Mouse (Mus musculus) macrophage (primary cell): Measurements from ENCODE around the gene Kcnv2. TPM values are rescaled to one million over a fixed set of nuclear protein-coding genes. Genes with fewer than 3 reads are reported as not detected.

ENCODE experiments used
- H3K27ac ChIP-seq: fragments of 350-480 bp; formaldehyde crosslinking; 2 replicates; pipeline ENCODE4 v1.9.0; 2021
- H3K36me3 ChIP-seq: fragments of 350-480 bp; formaldehyde crosslinking; 2 replicates; pipeline ENCODE4 v1.9.0; 2021; ENCODE audit errors: inconsistent target
- H3K4me3 ChIP-seq: fragments of 350-480 bp; formaldehyde crosslinking; 2 replicates; pipeline ENCODE4 v1.9.0; 2021; ENCODE audit errors: inconsistent target
- H3K79me2 ChIP-seq: fragments of 350-480 bp; formaldehyde crosslinking; 2 replicates; pipeline ENCODE4 v1.9.0; 2021; ENCODE audit errors: inconsistent target
- WGBS: methylation state at CpG from one replicate; pipeline ENCODE4 v1.1.7; 2026; ENCODE audit warnings: inconsistent platforms; ENCODE audit not compliant: missing documents; 5-methylcytosine and 5-hydroxymethylcytosine counted together
- polyA plus RNA-seq: library from polyadenylated mRNA; stranded (reverse); fragments of 250-400 nt; gene quantifications from 3 replicates; pipeline ENCODE4 v1.2.4, GENCODE M21; 2018; ENCODE audit warnings: inconsistent platforms
- total RNA-seq, 78 experiments: library from RNA; depleted of rRNA; stranded (reverse); fragments of 250-400 nt; gene quantifications; 1 replicate in 9 of 78; 2 replicates in 24 of 78; 3 replicates in 43 of 78; 4 replicates in 2 of 78; pipeline ENCODE4 v1.2.4; 2018; ENCODE audit warnings: inconsistent platforms in 56 of 78

Gene Kcnv2
- total RNA-seq (2018; cell fraction: chromatin; rRNA removed), result not detected
- total RNA-seq (2018; cell fraction: cytosol; rRNA removed), result not detected
- not detected for total RNA-seq (2018; cell fraction: nucleus; rRNA removed)
- polyA plus RNA-seq, result not detected in 3 replicates

DNA sequence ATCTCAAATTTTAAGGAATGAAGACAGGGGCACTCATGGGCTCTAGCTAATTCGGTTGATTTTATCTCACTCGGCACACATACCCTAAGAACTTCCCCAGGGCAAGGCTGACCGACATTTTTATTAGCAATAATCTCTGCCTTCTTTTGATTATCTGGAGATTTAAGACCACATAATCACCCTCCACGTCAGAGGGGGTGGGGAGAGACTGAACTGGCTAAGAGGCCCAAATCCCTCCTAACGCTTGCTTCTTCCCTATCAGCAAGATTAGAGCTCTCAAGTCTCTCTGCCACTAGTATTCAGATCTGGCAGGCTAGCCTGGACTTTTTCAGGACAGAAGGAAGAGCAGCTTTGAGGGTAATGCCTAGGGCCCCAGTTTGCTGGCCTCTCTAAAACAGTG, at the start of gene Kcnv2:
TSS of gene Kcnv2 (plus strand) at position 308 of the 400 bp plus-strand sequence.
- H3K79me2 ChIP-seq, result no peaks in the 10 kb centered on the region
- no peak within 1 kb of the TSS for H3K27ac ChIP-seq
- H3K36me3 ChIP-seq, result no peaks in the 10 kb centered on the region
- 79% methylated on average over 5 of the region's 5 CpGs for WGBS
- no peak within 1 kb of the TSS for H3K4me3 ChIP-seq

DNA sequence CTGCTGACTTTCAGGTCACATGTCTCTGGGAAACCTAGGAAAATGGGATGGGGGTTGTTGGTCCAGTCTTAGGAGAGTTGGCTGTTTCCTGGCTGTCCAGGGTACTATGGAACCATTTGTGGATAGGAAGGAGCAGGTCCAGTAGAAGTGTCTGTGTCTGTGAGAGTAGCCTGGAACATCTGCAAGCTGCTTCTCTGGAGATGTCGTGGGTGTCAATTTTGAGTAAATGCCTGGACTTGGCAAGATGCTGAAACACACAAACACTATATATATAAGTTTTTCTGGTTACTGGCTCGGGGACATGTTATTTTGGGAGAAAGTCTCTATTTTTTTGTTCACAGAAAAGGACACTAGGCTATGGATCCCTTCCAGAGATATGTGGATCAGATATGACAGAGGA, 49.0 kb upstream of the Kcnv2 start:
- no peak overlapping the region for H3K27ac ChIP-seq
- H3K4me3 ChIP-seq, result no peak overlapping the region
- 80% methylated on average over 2 of the region's 2 CpGs for WGBS
- H3K79me2 ChIP-seq, result no peaks in the 10 kb centered on the region
- no peaks in the 10 kb centered on the region for H3K36me3 ChIP-seq

DNA sequence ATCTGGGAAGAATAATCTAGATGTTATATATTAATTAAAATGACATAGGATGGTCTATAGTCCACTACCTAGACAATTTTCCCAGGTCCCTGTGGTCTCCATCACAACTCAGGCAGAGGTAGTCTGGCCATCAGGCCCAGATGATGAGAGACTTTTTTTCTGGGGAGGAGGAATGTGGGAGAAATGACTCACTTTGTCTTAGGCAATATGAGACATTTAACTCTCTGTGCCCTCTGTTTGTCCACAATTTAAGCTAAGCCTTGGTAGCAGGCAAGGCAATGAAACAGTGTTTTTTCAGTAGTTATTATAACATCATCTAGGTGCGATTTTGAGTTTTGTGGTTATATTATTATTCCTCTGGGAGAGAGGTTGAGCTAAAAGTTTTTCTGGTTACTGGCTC, 48.0 kb upstream of the Kcnv2 start:
- H3K4me3 ChIP-seq, result no peak overlapping the region
- no peak overlapping the region for H3K27ac ChIP-seq
- whole genome bisulfite sequencing, result 88% methylated on average over 1 of the region's 1 CpGs
- no peaks in the 10 kb centered on the region for H3K79me2 ChIP-seq
- no peaks in the 10 kb centered on the region for H3K36me3 ChIP-seq

DNA sequence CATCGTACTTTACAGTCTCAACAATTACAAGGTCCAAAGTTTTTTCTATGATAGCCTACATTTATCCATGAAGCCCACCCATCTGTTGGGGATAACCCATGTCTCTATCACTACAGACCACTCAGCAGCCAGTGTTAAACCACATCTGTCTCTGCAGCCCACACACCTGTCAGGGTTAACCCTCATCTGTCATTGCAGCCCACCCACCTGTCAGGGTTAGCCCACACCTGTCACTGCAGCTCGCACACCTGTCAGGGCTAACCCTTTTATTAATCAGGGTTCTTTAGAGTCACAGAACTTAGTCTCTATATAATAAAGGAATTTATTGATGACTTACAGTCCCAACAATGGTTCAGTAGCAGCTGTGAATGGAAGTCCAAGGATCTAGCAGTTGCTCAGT, 43.2 kb upstream of the Kcnv2 start:
- Histone ChIP-seq H3K27ac (no peak overlapping the region), H3K36me3 (no peaks in the 10 kb centered on the region), H3K4me3 (no peak overlapping the region), H3K79me2 (no peaks in the 10 kb centered on the region)
- WGBS, result 89% methylated on average over 2 of the region's 2 CpGs

DNA sequence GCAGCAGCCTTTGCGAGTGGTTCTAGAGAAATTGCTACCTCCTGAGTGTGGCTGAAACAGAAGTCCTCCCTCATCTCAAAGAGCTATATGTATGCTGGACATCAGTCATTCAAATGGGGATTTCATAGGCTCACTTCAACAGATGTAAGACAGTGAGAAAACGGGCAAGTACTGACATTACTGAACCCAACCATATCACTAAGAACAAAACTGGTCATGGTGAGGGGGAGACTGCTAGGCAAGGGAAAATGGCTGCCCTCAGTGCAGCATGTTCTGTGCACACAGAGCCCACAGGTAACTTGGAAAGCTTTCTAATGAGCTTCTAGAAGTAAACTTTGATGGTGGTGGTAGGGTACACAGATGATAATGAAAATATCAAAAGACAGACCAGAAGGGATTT, 12.3 kb upstream of the Kcnv2 start:
- Histone ChIP-seq H3K36me3 (no peaks in the 10 kb centered on the region), H3K4me3 (no peak overlapping the region), H3K27ac (no peak overlapping the region), H3K79me2 (no peaks in the 10 kb centered on the region)
- 100% methylated on average over 2 of the region's 2 CpGs for WGBS

DNA sequence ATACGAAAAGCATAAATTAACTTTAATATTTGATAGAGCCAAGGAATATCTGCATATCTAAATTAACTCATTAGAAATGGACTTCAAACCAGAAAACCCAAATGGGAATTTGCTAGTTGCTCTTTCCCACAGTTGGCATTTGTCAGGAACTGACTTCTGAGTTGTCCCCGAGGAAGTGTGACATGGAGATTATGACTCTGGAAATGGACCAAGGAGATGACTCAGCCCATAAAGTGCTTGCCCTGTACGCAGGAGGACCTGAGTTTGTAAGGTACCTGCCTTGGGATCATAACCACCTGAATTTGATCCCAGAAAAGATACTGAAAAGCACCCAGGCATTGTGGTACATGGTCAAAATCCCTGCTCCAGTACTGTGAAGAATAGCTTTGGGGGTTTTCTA, 11.1 kb upstream of the Kcnv2 start:
- 85% methylated on average over 3 of the region's 3 CpGs for WGBS
- no peak overlapping the region for H3K27ac ChIP-seq
- H3K36me3 ChIP-seq, result no peaks in the 10 kb centered on the region
- H3K79me2 ChIP-seq, result no peaks in the 10 kb centered on the region
- no peak overlapping the region for H3K4me3 ChIP-seq

DNA sequence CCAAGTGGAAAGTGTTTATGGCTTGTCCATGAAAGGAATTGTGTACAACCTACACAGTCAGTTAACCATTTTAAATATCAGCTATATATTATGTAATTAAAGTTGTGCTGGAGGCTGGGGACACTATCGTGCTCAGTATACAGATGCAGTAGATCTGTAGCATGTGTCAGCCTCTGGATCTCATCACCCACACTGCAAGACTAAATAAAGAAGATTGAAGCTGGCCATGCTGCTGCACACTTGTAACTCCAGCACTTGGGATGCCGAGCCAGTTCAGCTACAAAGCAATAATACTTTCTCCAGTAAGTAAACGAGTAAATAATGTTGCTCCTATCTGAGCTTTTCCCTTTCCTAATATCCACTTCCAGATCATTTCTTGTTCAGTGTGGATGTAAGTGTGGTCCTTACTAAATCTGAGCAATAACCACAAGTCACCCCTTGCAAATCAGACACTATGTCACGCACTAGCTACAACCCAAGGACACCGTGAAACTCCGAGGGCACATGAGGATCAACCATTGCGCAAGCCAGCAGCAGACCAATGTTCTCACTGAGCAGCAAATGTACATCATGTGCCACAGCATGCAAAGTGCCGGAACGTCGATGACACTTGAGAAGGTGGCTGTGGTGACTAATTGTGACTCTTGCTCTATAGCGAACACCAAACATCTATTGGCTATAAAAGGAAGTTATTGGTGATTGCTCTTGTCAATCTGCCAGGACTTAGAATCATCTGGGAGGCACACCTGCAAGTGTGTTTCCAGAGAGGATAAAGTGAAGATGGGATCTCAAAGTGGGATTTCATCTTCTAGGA, 9.9 kb upstream of the Kcnv2 start:
- H3K79me2 ChIP-seq, result no peaks in the 10 kb centered on the region

DNA sequence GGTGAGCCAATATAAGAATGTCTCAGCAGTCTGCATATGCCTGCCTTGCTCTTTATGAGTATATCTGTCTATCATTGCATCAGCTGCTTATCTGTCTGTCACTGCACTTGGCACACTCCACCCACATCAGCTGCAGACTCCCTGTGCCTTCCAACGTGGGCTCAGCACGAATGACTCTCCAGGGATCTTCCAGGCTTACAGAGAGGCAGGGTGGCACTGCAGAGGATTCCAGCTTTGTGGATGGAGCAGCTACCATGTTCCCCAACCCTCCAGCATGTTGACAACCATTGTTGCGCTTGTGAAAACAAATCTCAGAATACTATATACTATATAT, 9.3 kb upstream of the Kcnv2 start:
- Histone ChIP-seq H3K4me3 (no peak overlapping the region), H3K27ac (no peak overlapping the region), H3K79me2 (no peaks in the 10 kb centered on the region), H3K36me3 (no peaks in the 10 kb centered on the region)
- WGBS, result 78% methylated on average over 3 of the region's 3 CpGs

More for the DNA sequence above, 9.9 kb upstream of the Kcnv2 start:
- Histone ChIP-seq H3K4me3 (no peak overlapping the region), H3K27ac (no peak overlapping the region), H3K36me3 (no peaks in the 10 kb centered on the region)
- WGBS, result 80% methylated on average over 11 of the region's 11 CpGs

DNA sequence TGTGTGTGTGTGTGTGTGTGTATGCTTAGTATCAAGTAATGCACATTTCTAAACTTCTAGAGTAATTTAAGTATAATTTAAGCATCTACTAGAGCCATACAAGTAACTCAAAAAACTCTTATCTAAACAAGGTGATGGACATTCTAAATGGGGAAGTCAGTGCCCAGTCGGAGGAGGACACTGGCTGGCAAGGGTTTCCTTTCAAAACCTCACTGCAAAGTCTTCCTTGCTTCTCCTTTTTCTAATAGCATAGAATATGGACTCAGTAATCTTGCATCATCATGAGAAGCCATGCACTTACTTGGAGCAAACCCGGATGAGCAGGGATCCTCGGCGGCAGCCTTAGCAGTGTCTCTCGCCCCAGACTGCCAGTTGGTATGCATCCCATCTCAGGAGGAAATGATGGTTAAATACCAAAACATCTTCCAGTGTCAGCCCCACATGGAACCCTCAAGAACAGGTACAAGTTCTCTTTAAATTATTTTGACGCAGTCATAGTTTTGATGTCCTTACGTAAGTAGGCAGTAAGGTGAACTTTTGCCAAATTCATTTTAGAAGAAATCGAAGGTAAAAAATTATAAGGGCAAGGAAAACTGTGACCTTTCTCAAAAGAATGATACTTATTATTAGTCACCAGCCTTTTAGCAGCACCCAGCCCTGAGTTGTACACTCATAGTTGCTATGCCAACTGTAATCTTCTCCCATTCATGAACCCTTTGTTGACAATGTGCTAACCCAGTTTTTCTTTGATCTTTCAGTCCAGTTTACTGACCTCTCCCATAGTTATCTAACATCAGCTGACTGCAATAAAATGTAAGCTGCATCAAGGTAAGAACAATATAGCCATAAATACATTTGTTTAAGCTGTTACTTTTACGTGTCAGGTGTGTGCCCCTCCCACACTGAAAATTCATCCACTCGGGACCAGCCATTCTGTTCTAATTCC, 5.8 kb upstream of the Kcnv2 start:
- Histone ChIP-seq H3K27ac (no peak overlapping the region), H3K36me3 (no peaks in the 10 kb centered on the region), H3K79me2 (no peaks in the 10 kb centered on the region), H3K4me3 (no peak overlapping the region)
- 43% methylated on average over 10 of the region's 10 CpGs for WGBS

DNA sequence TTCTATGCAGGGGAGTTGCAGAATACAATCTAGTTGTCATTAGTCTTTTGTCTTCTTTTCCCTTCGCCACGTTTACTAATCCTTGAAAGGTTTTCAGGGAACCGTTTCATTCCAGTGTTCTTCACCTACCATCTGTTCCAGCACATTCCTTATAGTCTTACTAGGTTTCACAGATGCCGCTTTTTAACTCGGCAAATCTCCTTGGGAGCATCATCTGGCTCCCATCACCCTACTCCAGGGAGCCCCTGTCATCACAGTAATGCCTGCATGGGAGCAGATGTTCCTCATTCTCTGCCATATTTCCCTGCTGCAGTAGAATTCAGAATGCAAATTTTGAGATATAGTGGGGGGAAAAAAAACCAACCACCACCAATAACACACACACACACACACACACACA, 5.1 kb upstream of the Kcnv2 start:
- H3K79me2 ChIP-seq, result no peaks in the 10 kb centered on the region
- H3K36me3 ChIP-seq, result no peaks in the 10 kb centered on the region
- H3K27ac ChIP-seq, result no peak overlapping the region
- no peak overlapping the region for H3K4me3 ChIP-seq
- 96% methylated on average over 5 of the region's 5 CpGs for WGBS

DNA sequence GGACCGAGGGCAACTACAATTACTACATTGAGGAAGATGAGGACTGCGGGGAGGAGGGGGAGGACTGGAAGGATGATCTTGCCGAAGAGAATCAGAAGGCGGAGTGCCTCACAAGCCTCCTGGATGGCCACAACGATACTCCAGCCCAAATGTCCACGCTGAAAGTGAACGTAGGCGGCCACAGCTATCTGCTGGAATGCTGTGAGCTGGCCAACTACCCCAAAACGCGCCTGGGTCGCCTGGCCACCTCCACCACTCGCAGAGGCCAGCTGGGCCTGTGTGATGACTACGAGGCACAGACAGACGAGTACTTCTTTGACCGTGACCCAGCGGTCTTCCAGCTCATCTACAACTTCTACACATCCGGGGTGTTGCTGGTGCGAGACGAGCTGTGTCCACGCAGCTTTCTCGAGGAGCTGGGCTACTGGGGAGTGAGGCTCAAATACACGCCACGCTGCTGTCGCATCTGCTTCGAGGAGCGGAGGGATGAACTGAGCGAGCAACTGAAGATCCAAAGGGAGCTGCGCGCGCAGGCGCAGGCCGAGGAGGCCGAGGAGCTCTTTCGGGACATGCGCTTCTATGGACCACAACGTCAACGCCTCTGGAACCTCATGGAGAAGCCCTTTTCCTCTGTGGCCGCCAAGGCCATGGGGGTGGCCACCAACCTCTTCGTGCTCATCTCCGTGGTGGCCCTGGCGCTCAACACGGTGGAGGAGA, 681 bp downstream of the Kcnv2 start:
- Histone ChIP-seq H3K36me3 (no peaks in the 10 kb centered on the region), H3K79me2 (no peaks in the 10 kb centered on the region), H3K27ac (no peak overlapping the region), H3K4me3 (no peak overlapping the region)
- WGBS, result 94% methylated on average over 42 of the region's 42 CpGs

DNA sequence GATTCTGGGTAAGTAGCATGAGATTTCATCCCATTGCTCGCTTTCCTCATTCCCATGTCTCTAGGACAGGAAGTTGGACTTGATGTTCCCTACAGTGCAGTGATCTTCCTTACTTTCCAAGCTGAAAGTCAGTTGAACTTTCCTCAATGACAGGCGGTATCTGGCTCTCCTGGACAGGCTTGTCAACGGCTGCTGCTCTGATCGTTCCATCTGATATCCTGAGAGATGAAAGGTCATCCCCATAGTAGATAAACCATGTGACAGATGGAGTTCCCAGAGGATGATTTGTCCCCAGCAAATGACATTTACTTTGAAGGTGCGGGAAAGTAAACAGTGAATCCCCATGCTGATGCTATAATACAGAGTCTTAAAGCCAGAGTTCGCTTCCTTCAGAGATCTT, 3.2 kb downstream of the Kcnv2 start:
- 94% methylated on average over 6 of the region's 6 CpGs for WGBS
- H3K27ac ChIP-seq, result no peak overlapping the region
- H3K79me2 ChIP-seq, result no peaks in the 10 kb centered on the region
- no peaks in the 10 kb centered on the region for H3K36me3 ChIP-seq
- H3K4me3 ChIP-seq, result no peak overlapping the region

DNA sequence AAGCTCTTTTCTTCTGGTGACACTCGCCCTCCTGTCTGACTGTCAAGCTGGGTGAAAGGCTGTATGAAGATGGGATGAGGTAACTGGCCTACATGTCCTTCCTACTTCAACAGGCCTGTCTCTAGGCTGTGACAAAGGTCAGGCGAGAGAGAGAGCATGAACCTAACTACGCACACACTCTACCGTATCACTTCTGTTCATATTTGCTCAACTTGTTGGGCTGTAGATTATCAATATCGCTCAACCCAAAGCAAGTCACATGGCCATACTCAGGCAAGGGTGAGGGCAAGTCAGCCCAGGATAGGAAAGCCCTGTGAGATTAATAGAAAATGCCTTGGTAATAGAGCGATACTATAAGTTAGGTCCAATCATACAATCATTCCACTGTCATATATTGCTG, 5.2 kb downstream of the Kcnv2 start:
- Histone ChIP-seq H3K79me2 (no peaks in the 10 kb centered on the region), H3K4me3 (no peak overlapping the region), H3K27ac (no peak overlapping the region), H3K36me3 (no peaks in the 10 kb centered on the region)
- 96% methylated on average over 6 of the region's 6 CpGs for WGBS

DNA sequence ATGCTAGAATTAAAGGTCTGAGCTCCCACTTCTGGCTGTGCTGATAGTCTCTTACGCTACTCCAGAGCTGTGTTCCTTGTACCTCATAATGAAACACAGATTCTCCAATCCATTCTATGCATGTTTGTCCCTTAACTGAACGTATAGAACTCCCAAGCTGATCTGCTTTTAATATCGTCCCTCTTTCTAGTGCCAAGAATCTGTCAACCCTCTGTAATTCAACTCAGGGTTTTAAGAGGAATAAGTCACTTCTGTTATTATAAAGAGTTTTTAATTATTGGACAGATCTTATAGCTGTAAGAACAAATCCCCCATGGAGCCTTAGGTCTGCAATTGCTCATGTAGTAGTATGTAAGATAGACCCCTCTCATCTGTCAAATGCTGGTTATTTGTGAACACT, 5.8 kb downstream of the Kcnv2 start:
- WGBS, result 86% methylated on average over 3 of the region's 3 CpGs

More for the DNA sequence above, 5.8 kb downstream of the Kcnv2 start:
- Histone ChIP-seq H3K27ac (no peak overlapping the region), H3K79me2 (no peaks in the 10 kb centered on the region), H3K4me3 (no peak overlapping the region), H3K36me3 (no peaks in the 10 kb centered on the region)
